Mouse (Mus musculus) cerebellum, adult 8-10 months (tissue): Measurements from ENCODE around the gene Zdhhc16.

Experiments used
- DNase-seq: peaks from one replicate; pipeline ENCODE4 v3.0.0; 2022

Gene Zdhhc16

DNA sequence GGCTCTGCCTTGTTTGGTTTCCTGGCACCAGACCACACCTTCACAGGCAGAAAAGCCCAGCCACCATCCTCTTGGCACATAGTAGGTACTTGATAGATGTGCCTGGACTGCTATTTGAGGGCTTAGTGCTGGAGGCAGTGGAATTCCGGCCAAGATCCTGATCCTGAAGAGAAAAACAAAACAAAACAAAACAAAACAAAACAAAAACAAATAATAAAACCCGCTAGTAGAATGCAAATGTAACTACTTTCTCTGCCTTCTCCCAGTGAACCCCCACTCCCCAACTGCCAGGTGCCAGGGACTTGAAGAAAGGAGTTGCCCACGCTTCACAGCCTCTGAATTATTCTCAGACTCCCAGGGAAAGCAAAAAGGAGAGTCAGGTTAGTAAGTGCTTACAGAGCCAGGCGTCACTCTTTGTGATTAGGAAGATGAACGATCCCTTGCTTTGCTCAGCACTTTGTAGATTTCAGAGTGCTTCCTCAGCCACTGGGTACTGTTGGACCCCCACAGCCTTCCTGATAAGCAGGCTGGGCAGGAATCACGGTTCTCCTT, 58.7 kb downstream of the Zdhhc16 start:
- no peak for DNase-seq

DNA sequence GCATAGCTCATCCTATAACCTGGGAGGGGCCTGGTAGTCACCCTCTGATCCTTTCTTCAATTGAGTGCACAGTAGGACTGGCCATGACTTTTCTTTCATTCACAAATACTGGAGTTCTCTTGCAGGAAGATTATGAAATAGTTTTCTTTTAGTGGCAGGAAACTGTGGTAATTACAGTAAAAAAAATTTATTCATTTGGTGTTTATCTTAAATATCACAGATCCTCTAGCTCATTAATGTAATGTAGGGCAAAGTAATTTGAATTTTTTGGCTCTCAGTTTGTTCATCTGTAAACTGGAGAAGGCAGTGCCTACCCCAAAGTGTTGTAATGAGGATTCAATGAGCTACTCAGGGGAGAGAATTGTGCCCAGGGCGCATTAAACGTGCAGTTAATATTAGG, 59.7 kb downstream of the Zdhhc16 start:
- DNase-seq: no peak

DNA sequence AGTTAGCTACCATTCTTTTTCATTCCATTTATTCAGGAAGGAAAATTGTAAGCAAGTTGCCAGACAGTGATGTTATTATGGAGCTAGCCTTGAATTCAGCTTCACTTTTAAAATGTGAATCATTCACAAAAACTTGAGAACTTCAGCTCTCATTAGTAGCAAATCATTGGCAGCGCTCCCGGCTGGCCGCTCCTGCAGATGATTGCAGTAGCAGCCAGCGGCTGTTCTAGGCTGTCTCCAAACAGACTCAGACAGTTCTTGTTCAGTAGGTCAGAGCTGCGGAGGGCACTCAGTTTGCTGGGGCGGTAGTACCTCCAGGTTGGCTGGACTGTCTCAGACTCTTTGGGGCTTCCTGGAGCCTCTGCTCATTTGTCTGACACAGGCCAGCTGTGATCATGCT, 60.2 kb downstream of the Zdhhc16 start:
- DNase-seq: no peak
